Mouse (Mus musculus) fibroblast of lung, adult 2 months (primary cell): ENCODE data around the gene Raver1.
"Not testable (repeated sequence)": the region's sequence is repeated elsewhere in the genome, so short reads cannot be mapped to it uniquely, and the experiment has no call there.

Experiments
- DNase-seq: peaks from one replicate; pipeline ENCODE4 v3.0.0-alpha.2; 2011; ENCODE audit warnings: low read depth

Gene Raver1

GRCm38 (mm10) chr9:21105760-21106564, 14.2 kb upstream of the Raver1 start:
- no peak for DNase-seq

- DNase-seq, result no peak
These were observed 13.0 kb upstream of the Raver1 start for GRCm38 (mm10) chr9:21104814-21105213.

- no peak for DNase-seq
These were observed 10.3 kb upstream of the Raver1 start for GRCm38 (mm10) chr9:21102076-21102475.

GRCm38 (mm10) chr9:21100447-21101161, 8.8 kb upstream of the Raver1 start:
- no peak for DNase-seq

GRCm38 (mm10) chr9:21097793-21098192, 6.0 kb upstream of the Raver1 start:
- no peak for DNase-seq

GRCm38 (mm10) chr9:21095958-21096357, 4.2 kb upstream of the Raver1 start:
- DNase-seq, result no peak

GRCm38 (mm10) chr9:21093423-21093822, 1.6 kb upstream of the Raver1 start:
- DNase-seq, result no peak

GRCm38 (mm10) chr9:21090972-21091706, 669 bp downstream of the Raver1 start:
- DNase-seq, result no peak

- DNase-seq, result no peak
These were observed 1.3 kb downstream of the Raver1 start for GRCm38 (mm10) chr9:21090537-21090936.

GRCm38 (mm10) chr9:21083324-21083723, 8.5 kb downstream of the Raver1 start:
- DNase-seq, result no peak

GRCm38 (mm10) chr9:21081127-21081526, 10.7 kb downstream of the Raver1 start:
- no peak for DNase-seq

- no peak for DNase-seq
These were observed 16.2 kb downstream of the Raver1 start for GRCm38 (mm10) chr9:21075625-21076024.

GRCm38 (mm10) chr9:21074173-21074572, 17.6 kb downstream of the Raver1 start:
- DNase-seq, result no peak

GRCm38 (mm10) chr9:21073044-21073840, 18.6 kb downstream of the Raver1 start, which contains the start of the genes Gm49373 and Fdx1l:
TSS of gene Gm49373 (minus strand) at chr9:21073096.
TSS of gene Fdx1l (minus strand) at chr9:21073614.
- DNase-seq, result peak; percentile 56

GRCm38 (mm10) chr9:21072641-21073040, 19.2 kb downstream of the Raver1 start:
- DNase-seq, result no peak

- no peak for DNase-seq
These were observed 24.7 kb downstream of the Raver1 start, which contains the start of gene Zglp1 for GRCm38 (mm10) chr9:21067006-21067684. TSS of gene Zglp1 (minus strand) at chr9:21067093.

GRCm38 (mm10) chr9:21062928-21063327, 28.9 kb downstream of the Raver1 start:
- no peak for DNase-seq

- DNase-seq, result no peak
These were observed 40.2 kb downstream of the Raver1 start for GRCm38 (mm10) chr9:21051578-21051977.

- no peak for DNase-seq
These were observed 46.6 kb downstream of the Raver1 start for GRCm38 (mm10) chr9:21045235-21045634.

GRCm38 (mm10) chr9:21044785-21045184, 47.0 kb downstream of the Raver1 start:
- not testable (repeated sequence) for DNase-seq

GRCm38 (mm10) chr9:21043563-21043962, 48.2 kb downstream of the Raver1 start:
- DNase-seq, result no peak
